Mouse (Mus musculus): ENCODE measurements at regions not wholly inside any gene's neighbourhood (a gene's known extent, or its start where the extent isn't known, plus 50 kb on each side); places are given as distances from the start of the nearest gene placed in this dataset.
A peak's percentile ranks its signal among the peaks of the same experiment; 100 is the strongest.

GRCm38 (mm10) chr1:159991734-159992565 lies 52.2 kb upstream of the 4930523C07Rik start (continued):
- TF ChIP-seq CHD1 (IDR thresholded peaks at IDR 0.05; ENCODE audit: low read depth, low read length) (no peak; the same call in 1 of the 2 replicates), POLR2AphosphoS2 (IDR thresholded peaks at IDR 0.05; ENCODE audit: low read depth, low read length) (no peak), EP300 (IDR thresholded peaks at IDR 0.05; ENCODE audit: low read length) (peak; percentile 98), SMC3 (IDR thresholded peaks at IDR 0.05; ENCODE audit: low read depth, low read length) (peak; percentile 13; the same call in 1 of the 2 replicates), MEF2A (IDR thresholded peaks at IDR 0.05; ENCODE audit: borderline replicate concordance, low read depth, low read length) (peak; percentile 62; the same call in 1 of the 2 replicates), SIN3A (IDR thresholded peaks at IDR 0.05; ENCODE audit: low read length) (peak; percentile 92), TCF12 (IDR thresholded peaks at IDR 0.05; ENCODE audit: low read depth, low read length) (peak; percentile 96), MAFK (IDR thresholded peaks at IDR 0.05; ENCODE audit: insufficient replicate concordance, low read length) (0 out of 2 replicates have a peak, but pooled peaks have one; percentile 25), HCFC1 (IDR thresholded peaks at IDR 0.05; ENCODE audit: low read depth, low read length) (peak; percentile 52), UBTF (IDR thresholded peaks at IDR 0.05; ENCODE audit: low read depth, low read length) (no peak)
